In genomic region chr1:177258034-177258342, GRCm38 (mm10) we compare ENCODE assay signal across 8 mouse cellular contexts. TPM values are rescaled to one million over a fixed set of nuclear protein-coding genes. Genes with fewer than 3 reads are reported as not detected.
DNase-seq lines count a peak whose midpoint lies in the region; ATAC-seq and TF ChIP-seq lines count a peak whose summit lies in the region.

Gene Akt3, minus strand, starts transcription at chr1:177258203.

- no peaks in the 10 kb centered on the region for H3K36me3 ChIP-seq in neural tube, embryonic 11.5 days (ENCODE audit: control insufficient read depth, insufficient read depth, low read length)
- no peaks in the 10 kb centered on the region for H3K36me3 ChIP-seq in megakaryocyte, embryonic 14.5 days (replicated peaks; ENCODE audit: low read length)

- TF ChIP-seq CTCF in bone marrow macrophage, adult 2 months (IDR thresholded peaks at IDR 0.05; ENCODE audit: low read depth, low read length), result no peak

- no peaks in the 10 kb centered on the region for H3K27me3 ChIP-seq in neural tube, embryonic 11.5 days (ENCODE audit: control insufficient read depth, insufficient read depth, low read length)
- H3K27me3 ChIP-seq in megakaryocyte, embryonic 14.5 days (replicated peaks), result no peaks in the 10 kb centered on the region

- peak; percentile 51; the same call in 1 of the 2 replicates for ATAC-seq in neural tube, embryonic 11.5 days (ENCODE audit: insufficient read depth, low FRiP score, low TSS enrichment)

- no peak for TF ChIP-seq POLR2A in bone marrow macrophage, adult 2 months (IDR thresholded peaks at IDR 0.05; ENCODE audit: borderline replicate concordance, low read depth, low read length)

- H3K4me2 ChIP-seq in neural tube, embryonic 11.5 days (ENCODE audit: low read depth), result peak within 1 kb of the TSS; percentile 91

- WGBS in neural tube, embryonic 11.5 days, result no CpG with 5 or more reads among the region's 32 CpGs

- peaks cover 13% of the 10 kb centered on the region for H3K4me1 ChIP-seq in neural tube, embryonic 11.5 days (ENCODE audit: control insufficient read depth, insufficient read depth, low read length)
- H3K4me1 ChIP-seq in bone marrow macrophage, adult 2 months (ENCODE audit: control insufficient read depth, insufficient read depth, low read length), result peaks cover 15% of the 10 kb centered on the region
- peaks cover 57% of the 10 kb centered on the region for H3K4me1 ChIP-seq in megakaryocyte, embryonic 14.5 days

- peak within 1 kb of the TSS; percentile 76 for H3K4me3 ChIP-seq in neural tube, embryonic 11.5 days (ENCODE audit: low read depth, low read length)
- H3K4me3 ChIP-seq in bone marrow macrophage, adult 2 months (ENCODE audit: insufficient read depth, low read length), result peak within 1 kb of the TSS; percentile 76
- peak within 1 kb of the TSS; percentile 95 for H3K4me3 ChIP-seq in megakaryocyte, embryonic 14.5 days (replicated peaks)

- peak within 1 kb of the TSS; percentile 97 for H3K27ac ChIP-seq in neural tube, embryonic 11.5 days (ENCODE audit: low read depth, low read length)
- peak within 1 kb of the TSS; percentile 49 for H3K27ac ChIP-seq in bone marrow macrophage, adult 2 months (ENCODE audit: insufficient read depth, low read depth, low read length)

- H3K9me3 ChIP-seq in neural tube, embryonic 11.5 days (ENCODE audit: control insufficient read depth, low read length), result no peaks in the 10 kb centered on the region
- H3K9me3 ChIP-seq in megakaryocyte, embryonic 14.5 days, result no peaks in the 10 kb centered on the region

- no peak for DNase-seq in neural tube, embryonic 11.5 days (ENCODE audit: low spot score)
- DNase-seq in neural tube, embryonic 10.5 days (ENCODE audit: extremely low spot score, low spot score), result no peak
- peak in 1 of 2 experiments; percentile 40 for DNase-seq in gastrocnemius, postnatal 4 days (ENCODE audit: low spot score in 2 of 2)
- peak in 1 of 2 experiments; percentile 65 for DNase-seq in layer of hippocampus, postnatal 10 days (ENCODE audit: low spot score in 2 of 2)
- no peak for DNase-seq in Muller cell, postnatal 12 days (ENCODE audit: inconsistent ontology term)
- DNase-seq in cerebellum, adult 11-12 months, result no peak

- H3K9ac ChIP-seq in neural tube, embryonic 11.5 days (ENCODE audit: low read length), result peak within 1 kb of the TSS; percentile 96

RNA-seq across cellular contexts. Expression of gene Akt3, which starts in this region (rescaled TPM):
- 23.6 and 25.3 TPM in 2 replicates for polyA plus RNA-seq in neural tube, embryonic 11.5 days (2014; fragmentation: Nextera tagmentation; extraction: Ambion mirVana)
- polyA plus RNA-seq in bone marrow macrophage, adult 2 months (2012; ENCODE audit: insufficient read depth, insufficient read length, missing spikeins), result 29.7 and 32.6 TPM in 2 replicates
- 10 to 100 TPM; 28.9 to 36.5 TPM for total RNA-seq in gastrocnemius, postnatal 4 days (2021)
- total RNA-seq in layer of hippocampus, postnatal 10 days (2021), result 100 to 1,000 TPM; 326 to 338 TPM
- 1.2 TPM in 1 of 2 replicates, not detected in the other for polyA plus RNA-seq in megakaryocyte, embryonic 14.5 days (2012; ENCODE audit: insufficient read depth, low replicate concordance)

Comparison
In these comparisons a context has a peak if more than half of its experiments do, and no peak if none do; other contexts are left out.
1. RNA of gene Akt3 (total RNA-seq): 326 to 338 TPM in layer of hippocampus, postnatal 10 days; 28.9 to 36.5 TPM in gastrocnemius, postnatal 4 days; every median in the first group is over 4 times any median in the second.
2. RNA of gene Akt3 (polyA plus RNA-seq): 29.7 to 32.6 TPM in bone marrow macrophage, adult 2 months and 23.6 to 25.3 TPM in neural tube, embryonic 11.5 days; 1.2 TPM in megakaryocyte, embryonic 14.5 days; every median in the first group is over 10 times any median in the second.
3. Peak in every context shown above with its lines, with median percentiles within 50 percentile points of each other: H3K4me3 ChIP-seq.